Mouse (Mus musculus) lung, postnatal 0 days (tissue): Measurements from ENCODE around the gene Ankrd52.

Source experiments
- CTCF ChIP-seq: IDR thresholded peaks from 2 replicates; pipeline ENCODE4 v1.5.1; 2016; ENCODE audit warnings: antibody characterized with exemption, mild to moderate bottlenecking
- EP300 ChIP-seq: IDR thresholded peaks from 2 replicates; pipeline ENCODE4 v1.6.1; 2016; ENCODE audit warnings: antibody characterized with exemption, mild to moderate bottlenecking, control low read depth

- TF ChIP-seq CTCF (no peak), EP300 (no peak)
Observed at GRCm38 (mm10) chr10:128457676-128458075, 80.8 kb downstream of the Ankrd52 start.
